Mouse (Mus musculus): ENCODE measurements around the gene Nfatc2ip.

DNA sequence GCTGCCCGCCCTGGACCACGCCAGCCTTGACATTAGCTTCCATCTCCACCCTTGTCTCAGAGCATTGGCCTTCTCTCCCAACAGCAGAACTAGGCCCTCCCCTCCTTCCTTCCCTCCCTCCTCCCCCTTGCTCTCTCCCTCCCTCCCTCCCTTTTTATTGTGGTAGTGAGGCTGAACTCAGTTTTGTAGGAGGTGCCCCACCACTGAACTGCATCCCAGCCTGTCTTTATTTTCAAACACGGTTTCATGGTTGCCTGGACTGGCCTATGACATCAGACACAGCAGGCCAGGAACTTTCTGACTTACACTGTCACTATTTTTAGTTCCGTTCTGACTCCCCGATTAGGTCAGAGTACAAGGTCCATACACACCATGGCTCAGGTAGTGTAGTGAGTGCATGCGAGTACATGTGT, 56.3 kb downstream of the Nfatc2ip start:
- TF ChIP-seq CTCF (IDR thresholded peaks at IDR 0.05; ENCODE audit: low read depth) (no peak), EP300 (IDR thresholded peaks at IDR 0.05; ENCODE audit: low read depth) (no peak)

Data from liver, embryonic 14.5 days (tissue).